Mouse (Mus musculus) CH12.LX (cell line): Measurements from ENCODE around the gene Pcbp2. TPM values are rescaled to one million over a fixed set of nuclear protein-coding genes. Genes with fewer than 3 reads are reported as not detected.

ENCODE experiments used
- DNase-seq: peaks from one replicate; pipeline ENCODE4 v3.0.0-alpha.2; 2013; ENCODE audit errors: extremely low read depth
- H3K27ac ChIP-seq: 2 replicates; pipeline ENCODE4 v1.5.1; 2012; ENCODE audit warnings: low read depth, mild to moderate bottlenecking, control low read depth, moderate library complexity; ENCODE audit not compliant: insufficient read depth
- H3K27me3 ChIP-seq: replicated peaks from 2 replicates; pipeline ENCODE3; 2012; ENCODE audit warnings: inconsistent platforms
- H3K36me3 ChIP-seq, 2 experiments: replicated peaks in 1 of 2; 2 replicates each; pipeline versions ENCODE3 to v1.6.1; 2012; ENCODE audit warnings: inconsistent platforms in 1 of 2, low read length in 1 of 2, mild to moderate bottlenecking in 1 of 2, mixed read lengths in 1 of 2, moderate library complexity in 1 of 2; ENCODE audit not compliant: control insufficient read depth in 1 of 2, insufficient read depth in 1 of 2
- H3K4me1 ChIP-seq, 2 experiments: 2 replicates each; pipeline ENCODE4 v1.6.1; 2012; ENCODE audit warnings: inconsistent platforms in 1 of 2, moderate library complexity in 1 of 2; ENCODE audit not compliant: insufficient read depth in 2 of 2, control insufficient read depth in 1 of 2
- H3K4me2 ChIP-seq: 2 replicates; pipeline ENCODE4 v1.6.1; 2012; ENCODE audit warnings: low read depth, mild to moderate bottlenecking, control low read depth; ENCODE audit not compliant: poor library complexity, insufficient read depth, severe bottlenecking
- H3K4me3 ChIP-seq, 3 experiments: fragments of 150-350 bp in 1 of 3; sonication (generic) in 1 of 3; replicated peaks in 1 of 3; 2 replicates each; pipeline versions ENCODE3 to v1.5.1; 2011 to 2012; ENCODE audit warnings: low read depth in 2 of 3, low read length in 2 of 3, mild to moderate bottlenecking in 2 of 3, moderate library complexity in 2 of 3, control low read depth in 1 of 3, improper control_type of control experiment in 1 of 3, inconsistent platforms in 1 of 3, mixed read lengths in 1 of 3; ENCODE audit not compliant: poor library complexity in 1 of 3
- H3K79me2 ChIP-seq: replicated peaks from 2 replicates; pipeline ENCODE4 v1.6.1; 2012; ENCODE audit warnings: mild to moderate bottlenecking, moderate library complexity; ENCODE audit not compliant: control insufficient read depth, poor library complexity, insufficient read depth, severe bottlenecking; ENCODE audit errors: extremely low read depth
- H3K9ac ChIP-seq: 2 replicates; pipeline ENCODE4 v1.6.1; 2012; ENCODE audit warnings: low read depth, mild to moderate bottlenecking, control low read depth, moderate library complexity; ENCODE audit not compliant: insufficient read depth
- H3K9me3 ChIP-seq: replicated peaks from 2 replicates; pipeline ENCODE3; 2012; ENCODE audit warnings: low read length, inconsistent platforms, mixed read lengths
- CHD1 ChIP-seq: IDR thresholded peaks from 2 replicates; pipeline ENCODE4 v1.6.1; 2012; ENCODE audit warnings: low read depth, low read length, improper control_type of control experiment, inconsistent platforms
- CHD2 ChIP-seq: IDR thresholded peaks from 2 replicates; pipeline ENCODE4 v1.6.1; 2011; ENCODE audit warnings: low read length, improper control_type of control experiment
- CTCF ChIP-seq, 2 experiments: IDR thresholded peaks in 1 of 2; conservative IDR thresholded peaks in 1 of 2; 2 replicates each; pipeline ENCODE4 v1.5.1; 2011 to 2012; ENCODE audit warnings: low read depth in 2 of 2, low read length in 2 of 2, improper control_type of control experiment in 1 of 2, inconsistent platforms in 1 of 2, mild to moderate bottlenecking in 1 of 2, moderate library complexity in 1 of 2
- E2F4 ChIP-seq: IDR thresholded peaks from 2 replicates; pipeline ENCODE4 v1.6.1; 2011; ENCODE audit warnings: low read depth, low read length, improper control_type of control experiment; ENCODE audit not compliant: insufficient replicate concordance
- ELF1 ChIP-seq: IDR thresholded peaks from 2 replicates; pipeline ENCODE4 v1.6.1; 2014; ENCODE audit warnings: low read depth, mild to moderate bottlenecking, inconsistent platforms, low read length, improper control_type of control experiment
- ETS1 ChIP-seq: conservative IDR thresholded peaks from 2 replicates; pipeline ENCODE4 v1.6.1; 2012; ENCODE audit warnings: low read depth, mild to moderate bottlenecking, inconsistent platforms, low read length, improper control_type of control experiment, moderate library complexity
- GABPA ChIP-seq: IDR thresholded peaks from 2 replicates; pipeline ENCODE4 v1.6.1; 2012; ENCODE audit warnings: low read depth, low read length, improper control_type of control experiment, inconsistent platforms; ENCODE audit not compliant: insufficient replicate concordance
- HCFC1 ChIP-seq: IDR thresholded peaks from 2 replicates; pipeline ENCODE4 v1.6.1; 2012; ENCODE audit warnings: low read depth, mild to moderate bottlenecking, inconsistent platforms, low read length, improper control_type of control experiment
- IRF4 ChIP-seq: IDR thresholded peaks from 2 replicates; pipeline ENCODE4 v1.6.1; 2014; ENCODE audit warnings: low read depth, mild to moderate bottlenecking, inconsistent platforms, low read length, improper control_type of control experiment
- JUN ChIP-seq: IDR thresholded peaks from 2 replicates; pipeline ENCODE4 v1.6.1; 2011; ENCODE audit warnings: low read depth, mild to moderate bottlenecking, low read length, improper control_type of control experiment, moderate library complexity; ENCODE audit not compliant: insufficient read depth
- KAT2A ChIP-seq: IDR thresholded peaks from 2 replicates; pipeline ENCODE4 v1.6.1; 2012; ENCODE audit warnings: low read length, improper control_type of control experiment, inconsistent platforms; ENCODE audit not compliant: insufficient replicate concordance
- MAFK ChIP-seq: IDR thresholded peaks from 2 replicates; pipeline ENCODE4 v1.6.1; 2011; ENCODE audit warnings: low read length, improper control_type of control experiment; ENCODE audit not compliant: insufficient replicate concordance
- MAX ChIP-seq: IDR thresholded peaks from 2 replicates; pipeline ENCODE4 v1.6.1; 2011; ENCODE audit warnings: low read length, improper control_type of control experiment
- MEF2A ChIP-seq: IDR thresholded peaks from 2 replicates; pipeline ENCODE4 v1.6.1; 2014; ENCODE audit warnings: low read depth, mild to moderate bottlenecking, inconsistent platforms, low read length, improper control_type of control experiment, borderline replicate concordance
- MXI1 ChIP-seq: IDR thresholded peaks from 2 replicates; pipeline ENCODE4 v1.6.1; 2011; ENCODE audit warnings: mild to moderate bottlenecking, low read depth, low read length, improper control_type of control experiment
- MYC ChIP-seq: IDR thresholded peaks from 2 replicates; pipeline ENCODE4 v1.6.1; 2011; ENCODE audit warnings: low read depth, mild to moderate bottlenecking, improper control_type of control experiment, low read length
- NRF1 ChIP-seq: IDR thresholded peaks from 2 replicates; pipeline ENCODE4 v1.6.1; 2014; ENCODE audit warnings: low read depth, mild to moderate bottlenecking, inconsistent platforms, low read length, improper control_type of control experiment, moderate library complexity
- POLR2A ChIP-seq: IDR thresholded peaks from 2 replicates; pipeline ENCODE4 v1.6.1; 2011; ENCODE audit warnings: low read depth, mild to moderate bottlenecking, improper control_type of control experiment, low read length
- SMC3 ChIP-seq: IDR thresholded peaks from 2 replicates; pipeline ENCODE4 v1.6.1; 2011; ENCODE audit warnings: low read depth, low read length, improper control_type of control experiment
- TBP ChIP-seq: conservative IDR thresholded peaks from 2 replicates; pipeline ENCODE4 v1.6.1; 2011; ENCODE audit warnings: low read depth, low read length, improper control_type of control experiment
- TCF12 ChIP-seq: IDR thresholded peaks from 2 replicates; pipeline ENCODE4 v1.6.1; 2014; ENCODE audit warnings: low read depth, mild to moderate bottlenecking, inconsistent platforms, low read length, improper control_type of control experiment
- UBTF ChIP-seq: IDR thresholded peaks from 2 replicates; pipeline ENCODE4 v1.6.1; 2012; ENCODE audit warnings: low read depth, mild to moderate bottlenecking, inconsistent platforms, low read length, improper control_type of control experiment, moderate library complexity
- USF2 ChIP-seq: conservative IDR thresholded peaks from 2 replicates; pipeline ENCODE4 v1.6.1; 2011; ENCODE audit warnings: low read depth, low read length, improper control_type of control experiment
- dilution Hi-C: fragments of 300-500 bp; cut with MboI; formaldehyde crosslinking; loops from 2 replicates; pipeline ENCODE4 v1.14.3; 2020; ENCODE audit warnings: low sequenced_read_pairs; ENCODE audit not compliant: extremely low pct_unique_long_range_greater_than_20kb, extremely low pct_ligation_motif_present
- in situ Hi-C: fragments of 300-500 bp; cut with MboI; formaldehyde crosslinking; loops from 3 replicates; pipeline ENCODE4 v1.14.3; 2019; ENCODE audit warnings: low sequenced_read_pairs, low pct_ligation_motif_present, low pct_unique_long_range_greater_than_20kb, mixed read lengths
- polyA plus RNA-seq: library from polyadenylated mRNA; unstranded; fragments of >175 nt; gene quantifications from 2 replicates; pipeline ENCODE4 v1.2.1, GENCODE M21; 2012; ENCODE audit warnings: low read depth; ENCODE audit not compliant: insufficient read length
- total RNA-seq, 2 experiments: library from RNA; depleted of rRNA; stranded (reverse); fragments of 300-350 nt in 1 of 2; fragments of >200 nt in 1 of 2; gene quantifications; 2 replicates each; pipeline ENCODE4 v1.2.3; 2012 to 2014

Gene Pcbp2
- 263 and 281 TPM in 2 replicates for total RNA-seq (2012; rRNA removed)
- 308 and 379 TPM in 2 replicates for total RNA-seq (2014; rRNA removed)
- polyA plus RNA-seq = 1,350 and 1,545 TPM in 2 replicates

DNA sequence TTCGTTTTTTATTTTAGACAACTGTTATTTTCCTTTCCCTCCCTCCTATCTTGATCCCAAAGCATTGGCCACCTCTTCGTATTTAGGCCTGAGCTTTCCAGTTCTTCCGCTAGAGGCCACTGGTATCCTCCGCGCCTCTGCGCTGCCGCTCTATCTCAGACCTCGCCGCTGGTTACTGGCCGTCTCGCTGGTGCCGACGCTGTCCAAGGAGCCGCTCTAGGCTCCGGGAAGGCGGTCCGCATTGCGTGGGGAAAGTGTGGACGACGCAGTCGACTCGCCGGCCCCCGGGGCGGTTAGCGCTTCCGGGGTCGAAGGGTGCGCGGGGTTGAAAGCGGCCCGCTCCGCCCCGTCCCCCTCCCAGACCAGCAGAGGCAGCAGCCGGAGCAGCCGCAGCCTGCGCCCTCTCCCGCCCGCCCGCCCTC, at the start of gene Pcbp2:
TSS of gene Pcbp2 (plus strand) at position 357 of the 422 bp plus-strand sequence.
- dilution Hi-C loops (no loop called here), in situ Hi-C loops (no loop called here)
- peak within 1 kb of the TSS; percentile 45; the same call in 1 of the 2 replicates for H3K4me2 ChIP-seq
- H3K27me3 ChIP-seq = no peaks in the 10 kb centered on the region
- H3K27ac ChIP-seq = peak within 1 kb of the TSS; percentile 87
- peaks cover 3 to 26% of the 10 kb centered on the region in 2 experiments for H3K4me1 ChIP-seq
- peak within 1 kb of the TSS; percentile 82 to 96 (median 93) for H3K4me3 ChIP-seq
- peak; percentile 98 for DNase-seq
- H3K36me3 ChIP-seq = peaks cover 17 to 61% of the 10 kb centered on the region in 2 experiments
- H3K9ac ChIP-seq = peak within 1 kb of the TSS; percentile 100
- TF ChIP-seq SMC3 (no peak), IRF4 (peak; percentile 75), CHD2 (peak; percentile 82), USF2 (no peak), NRF1 (peak; percentile 65), E2F4 (no peak), MAX (no peak; the same call in 1 of the 2 replicates), CTCF (conservative IDR thresholded peaks at IDR 0.05 in 1 of 2, IDR thresholded peaks at IDR 0.05 in 1 of 2; ENCODE audit: low read depth in 2 of 2, low read length in 2 of 2) (peak; percentile 64 to 84), MEF2A (peak; percentile 88; the same call in 1 of the 2 replicates), UBTF (no peak), ELF1 (peak; percentile 89), ETS1 (peak; percentile 65), TBP (peak; percentile 87), POLR2A (peak; percentile 73), TCF12 (peak; percentile 91), MAFK (no peak), KAT2A (peak; percentile 94; the same call in 1 of the 2 replicates), JUN (no peak), MXI1 (no peak), CHD1 (no peak), HCFC1 (peak; percentile 92), GABPA (peak; percentile 95), MYC (peak; percentile 66; the same call in 1 of the 2 replicates)
- peaks cover 45% of the 10 kb centered on the region for H3K79me2 ChIP-seq
- H3K9me3 ChIP-seq = peaks cover 5% of the 10 kb centered on the region
